Mouse (Mus musculus) heart, postnatal 0 days (tissue): Measurements from ENCODE around the gene Stoml3.

Source experiments
- CTCF ChIP-seq: IDR thresholded peaks from 2 replicates; pipeline ENCODE4 v1.5.1; 2016; ENCODE audit warnings: antibody characterized with exemption, control low read depth, low read depth
- EP300 ChIP-seq: IDR thresholded peaks from 2 replicates; pipeline ENCODE4 v1.6.1; 2016; ENCODE audit warnings: antibody characterized with exemption, low read depth

- no peak for TF ChIP-seq CTCF
- TF ChIP-seq EP300: no peak
Measured at GRCm38 (mm10) chr3:53498351-53498905, 10.0 kb downstream of the Stoml3 start.
